In genomic region chr19:47428794-47429193, GRCm38 (mm10) we compare ENCODE assay signal across 10 mouse cellular contexts. TPM values are rescaled to one million over a fixed set of nuclear protein-coding genes. Genes with fewer than 3 reads are reported as not detected.
DNase-seq lines count a peak whose midpoint lies in the region; ATAC-seq and TF ChIP-seq lines count a peak whose summit lies in the region.
"Had no signal": no experiment of that assay in that cellular context is flagged by ENCODE, and none has a peak within 500 bp of the region (broad histone marks: within the 10 kb centered on the region; RNA-seq: fewer than 3 reads in every experiment).

No protein-coding gene starts in this region.

- H3K4me3 ChIP-seq in forebrain, embryonic 12.5 days (replicated peaks) = no peak overlapping the region
- H3K4me3 ChIP-seq in forebrain, embryonic 16.5 days (replicated peaks; ENCODE audit: low read length) = no peak overlapping the region
- H3K4me3 ChIP-seq in lung, embryonic 14.5 days (ENCODE audit: low read depth, low read length) = no peak overlapping the region
- H3K4me3 ChIP-seq in intestine, postnatal 0 days (ENCODE audit: low read depth, low read length) = no peak overlapping the region
- H3K4me3 ChIP-seq: embryonic facial prominence, embryonic 13.5 days had no signal

- H3K27ac ChIP-seq in forebrain, embryonic 12.5 days = 0 out of 2 replicates have a peak overlapping the region, but pooled peaks have one; percentile 0
- no peak overlapping the region for H3K27ac ChIP-seq in forebrain, embryonic 16.5 days (ENCODE audit: low read length)
- peak overlapping the region; percentile 54 for H3K27ac ChIP-seq in lung, embryonic 14.5 days (ENCODE audit: low read depth)
- H3K27ac ChIP-seq in intestine, postnatal 0 days (ENCODE audit: low read depth, low read length) = 0 out of 2 replicates have a peak overlapping the region, but pooled peaks have one; percentile 21
- H3K27ac ChIP-seq: embryonic facial prominence, embryonic 13.5 days had no signal

- H3K4me2 ChIP-seq in forebrain, embryonic 12.5 days = no peak overlapping the region
- no peak overlapping the region for H3K4me2 ChIP-seq in forebrain, embryonic 16.5 days (ENCODE audit: low read length)
- H3K4me2 ChIP-seq in lung, embryonic 14.5 days = peak overlapping the region; percentile 0; the same call in 1 of the 2 replicates
- no peak overlapping the region for H3K4me2 ChIP-seq in intestine, postnatal 0 days (replicated peaks; ENCODE audit: low read depth)
- H3K4me2 ChIP-seq: embryonic facial prominence, embryonic 13.5 days had no signal

- H3K27me3 ChIP-seq in forebrain, embryonic 12.5 days = no peaks in the 10 kb centered on the region
- no peaks in the 10 kb centered on the region for H3K27me3 ChIP-seq in forebrain, embryonic 16.5 days (replicated peaks; ENCODE audit: control insufficient read depth, insufficient read depth, low read length)
- H3K27me3 ChIP-seq in lung, embryonic 14.5 days (ENCODE audit: insufficient read depth, low read length) = no peaks in the 10 kb centered on the region
- H3K27me3 ChIP-seq in intestine, postnatal 0 days (replicated peaks; ENCODE audit: control insufficient read depth, insufficient read depth, low read length) = no peaks in the 10 kb centered on the region
- H3K27me3 ChIP-seq: embryonic facial prominence, embryonic 13.5 days had no signal

- ATAC-seq in forebrain, embryonic 12.5 days (ENCODE audit: low FRiP score) = no peak
- ATAC-seq in forebrain, embryonic 16.5 days = no peak
- no peak for ATAC-seq in lung, embryonic 14.5 days (ENCODE audit: insufficient read depth)
- no peak for ATAC-seq in intestine, postnatal 0 days

- peaks cover 23% of the 10 kb centered on the region for H3K4me1 ChIP-seq in forebrain, embryonic 12.5 days
- H3K4me1 ChIP-seq in forebrain, embryonic 16.5 days (replicated peaks; ENCODE audit: control insufficient read depth, insufficient read depth, low read length) = peaks cover 9% of the 10 kb centered on the region; the same call in 1 of the 2 replicates
- H3K4me1 ChIP-seq in lung, embryonic 14.5 days (ENCODE audit: insufficient read depth) = peaks cover 44% of the 10 kb centered on the region
- H3K4me1 ChIP-seq in intestine, postnatal 0 days (replicated peaks; ENCODE audit: control insufficient read depth, insufficient read depth, low read length) = peaks cover 25% of the 10 kb centered on the region

- WGBS in forebrain, embryonic 12.5 days = 77% methylated on average over 7 of the region's 7 CpGs
- WGBS in forebrain, embryonic 16.5 days = 79% methylated on average over 7 of the region's 7 CpGs
- 32% methylated on average over 7 of the region's 7 CpGs for WGBS in lung, embryonic 14.5 days
- 48% methylated on average over 7 of the region's 7 CpGs for WGBS in intestine, postnatal 0 days

- TF ChIP-seq CTCF in lung, embryonic 14.5 days (IDR thresholded peaks at IDR 0.05; ENCODE audit: low read depth) = no peak
- TF ChIP-seq CTCF in intestine, postnatal 0 days (IDR thresholded peaks at IDR 0.05; ENCODE audit: low read depth) = no peak

- DNase-seq in lung, embryonic 14.5 days = no peak
- no peak for DNase-seq in lung, postnatal 4 days
- DNase-seq in skeletal muscle tissue, adult 2 months (ENCODE audit: low read depth, low spot score) = peak; percentile 86
- no peak for DNase-seq in frontal cortex, postnatal 10 days (ENCODE audit: low spot score in 2 of 2)
- no peak for DNase-seq in spleen, postnatal 36 days (ENCODE audit: low spot score in 2 of 2)
- DNase-seq: layer of hippocampus, postnatal 36 days had no signal

- H3K36me3 ChIP-seq in forebrain, embryonic 12.5 days (replicated peaks) = 0 out of 2 replicates have a peak, but pooled peaks cover 2% of the 10 kb centered on the region
- no peaks in the 10 kb centered on the region for H3K36me3 ChIP-seq in forebrain, embryonic 16.5 days (ENCODE audit: control insufficient read depth, insufficient read depth)
- 0 out of 2 replicates have a peak, but pooled peaks cover 2% of the 10 kb centered on the region for H3K36me3 ChIP-seq in lung, embryonic 14.5 days (ENCODE audit: insufficient read depth)
- no peaks in the 10 kb centered on the region for H3K36me3 ChIP-seq in intestine, postnatal 0 days (ENCODE audit: control insufficient read depth, insufficient read depth)

- no peak overlapping the region for H3K9ac ChIP-seq in forebrain, embryonic 12.5 days
- H3K9ac ChIP-seq in forebrain, embryonic 16.5 days (replicated peaks; ENCODE audit: low read depth, low read length) = no peak overlapping the region
- H3K9ac ChIP-seq in lung, embryonic 14.5 days = no peak overlapping the region
- no peak overlapping the region for H3K9ac ChIP-seq in intestine, postnatal 0 days (ENCODE audit: low read depth, low read length)
- H3K9ac ChIP-seq: embryonic facial prominence, embryonic 13.5 days had no signal

- no peaks in the 10 kb centered on the region for H3K9me3 ChIP-seq in forebrain, embryonic 12.5 days
- no peaks in the 10 kb centered on the region for H3K9me3 ChIP-seq in forebrain, embryonic 16.5 days (ENCODE audit: control insufficient read depth, low read length)
- H3K9me3 ChIP-seq in lung, embryonic 14.5 days (ENCODE audit: low read depth, low read length) = no peaks in the 10 kb centered on the region
- no peaks in the 10 kb centered on the region for H3K9me3 ChIP-seq in intestine, postnatal 0 days (ENCODE audit: control insufficient read depth)
- H3K9me3 ChIP-seq: embryonic facial prominence, embryonic 13.5 days had no signal

RNA-seq across cellular contexts. Expression of gene Sh3pxd2a, which starts 35.4 kb away (rescaled TPM):
- 3.7 TPM in 2 replicates for polyA plus RNA-seq in forebrain, embryonic 12.5 days (2016; fragmentation: Nextera tagmentation; extraction: Ambion mirVana)
- 2.1 and 2.2 TPM in 2 replicates for polyA plus RNA-seq in forebrain, embryonic 16.5 days (2015; fragmentation: Nextera tagmentation; extraction: Ambion mirVana)
- 10.2 and 12.0 TPM in 2 replicates for polyA plus RNA-seq in lung, embryonic 14.5 days (2014; fragmentation: Nextera tagmentation; extraction: Ambion mirVana)
- polyA plus RNA-seq in intestine, postnatal 0 days (2015; fragmentation: Nextera tagmentation; extraction: Ambion mirVana) = 2.2 and 2.4 TPM in 2 replicates
